Mouse (Mus musculus) midbrain, embryonic 14.5 days (tissue): ENCODE data around the gene Glo1. TPM values are rescaled to one million over a fixed set of nuclear protein-coding genes. Genes with fewer than 3 reads are reported as not detected.
A peak's percentile ranks its signal among the peaks of the same experiment; 100 is the strongest.
"Not testable (repeated sequence)": the region's sequence is repeated elsewhere in the genome, so short reads cannot be mapped to it uniquely, and the experiment has no call there.

ENCODE experiments used
- ATAC-seq: fragments of 200-750 bp; cut with Nextera tagmentation; 2 replicates; pipeline ENCODE4 v1.8.0; 2017; ENCODE audit warnings: moderate number of reproducible peaks, moderate library complexity; ENCODE audit not compliant: low FRiP score, low TSS enrichment
- DNase-seq: peaks from one replicate; pipeline ENCODE4 v3.0.0-alpha.2; 2015
- H3K27ac ChIP-seq: fragments of 300-500 bp; sonication (generic); replicated peaks from 2 replicates; pipeline ENCODE4 v1.5.1; 2014; ENCODE audit warnings: mild to moderate bottlenecking, low read depth, low read length, moderate library complexity
- H3K27me3 ChIP-seq: fragments of 300-500 bp; sonication (generic); 2 replicates; pipeline ENCODE4 v1.6.1; 2014; ENCODE audit warnings: low read length, control low read depth, mixed read lengths; ENCODE audit not compliant: control insufficient read depth, insufficient read depth
- H3K36me3 ChIP-seq: fragments of 300-500 bp; sonication (generic); 2 replicates; pipeline ENCODE4 v1.6.1; 2014; ENCODE audit warnings: low read length, control low read depth; ENCODE audit not compliant: control insufficient read depth, insufficient read depth
- H3K4me1 ChIP-seq: fragments of 300-500 bp; sonication (generic); 2 replicates; pipeline ENCODE4 v1.6.1; 2014; ENCODE audit warnings: mild to moderate bottlenecking, antibody characterized with exemption, low read length, control low read depth; ENCODE audit not compliant: control insufficient read depth, insufficient read depth
- H3K4me2 ChIP-seq: fragments of 300-500 bp; sonication (generic); 2 replicates; pipeline ENCODE4 v1.6.1; 2014; ENCODE audit warnings: mild to moderate bottlenecking, low read length, moderate library complexity
- H3K4me3 ChIP-seq: fragments of 300-500 bp; sonication (generic); replicated peaks from 2 replicates; pipeline ENCODE4 v1.5.1; 2014; ENCODE audit warnings: low read depth, low read length
- H3K9ac ChIP-seq: fragments of 300-500 bp; sonication (generic); replicated peaks from 2 replicates; pipeline ENCODE4 v1.6.1; 2014; ENCODE audit warnings: mild to moderate bottlenecking, low read length, moderate library complexity
- H3K9me3 ChIP-seq: fragments of 300-500 bp; sonication (generic); 2 replicates; pipeline ENCODE4 v1.6.1; 2016; ENCODE audit warnings: low read length, control low read depth, mixed read lengths; ENCODE audit not compliant: control insufficient read depth
- WGBS: fragments of 180-500 bp; shearing (Covaris S2); extraction: QIAGEN DNeasy Blood & Tissue Kit; methylation state at CpG from one replicate; pipeline ENCODE4 v1.1.7; 2014; 5-methylcytosine and 5-hydroxymethylcytosine counted together
- polyA plus RNA-seq: library from polyadenylated mRNA; unstranded; fragments of >200 nt; fragmentation: Nextera tagmentation; extraction: Ambion mirVana; gene quantifications from 2 replicates; pipeline ENCODE4 v1.2.1, GENCODE M21; 2014

Glo1 gene
- polyA plus RNA-seq, result 160 and 162 TPM in 2 replicates

- not testable (repeated sequence) for ATAC-seq, H3K4me2 ChIP-seq, H3K4me3 ChIP-seq, DNase-seq, H3K4me1 ChIP-seq, H3K9ac ChIP-seq, H3K36me3 ChIP-seq, H3K27me3 ChIP-seq, H3K9me3 ChIP-seq, H3K27ac ChIP-seq
- WGBS, result no CpG with 5 or more reads among the region's 20 CpGs
Observed at GRCm38 (mm10) chr17:30626719-30627118, at the start of gene Glo1. Gene Glo1 (minus strand): TSS chr17:30626871.

- H3K36me3 ChIP-seq, result no peaks in the 10 kb centered on the region
- H3K4me2 ChIP-seq, result no peak overlapping the region
- no peaks in the 10 kb centered on the region for H3K27me3 ChIP-seq
- 90% methylated on average over 9 of the region's 9 CpGs for WGBS
- no peak overlapping the region for H3K27ac ChIP-seq
- ATAC-seq, result no peak
- peaks cover 12% of the 10 kb centered on the region; the same call in 1 of the 2 replicates for H3K4me1 ChIP-seq
- no peak overlapping the region for H3K9ac ChIP-seq
- DNase-seq, result no peak
- H3K4me3 ChIP-seq, result no peak overlapping the region
- no peaks in the 10 kb centered on the region for H3K9me3 ChIP-seq
Observed at GRCm38 (mm10) chr17:30675021-30675740, 48.5 kb upstream of the Glo1 start.

GRCm38 (mm10) chr17:30673023-30673422, 46.4 kb upstream of the Glo1 start:
- no peak overlapping the region for H3K4me3 ChIP-seq
- H3K36me3 ChIP-seq, result no peaks in the 10 kb centered on the region
- no peaks in the 10 kb centered on the region for H3K9me3 ChIP-seq
- H3K4me2 ChIP-seq, result no peak overlapping the region
- no peak overlapping the region for H3K9ac ChIP-seq
- peaks cover 12% of the 10 kb centered on the region; the same call in 1 of the 2 replicates for H3K4me1 ChIP-seq
- H3K27ac ChIP-seq, result peak overlapping the region; percentile 72
- DNase-seq, result peak; percentile 17
- ATAC-seq, result no peak
- WGBS, result 89% methylated on average over 6 of the region's 6 CpGs
- H3K27me3 ChIP-seq, result no peaks in the 10 kb centered on the region

GRCm38 (mm10) chr17:30672556-30672955, 45.9 kb upstream of the Glo1 start:
- no peak for ATAC-seq
- Histone ChIP-seq H3K27me3 (no peaks in the 10 kb centered on the region), H3K9ac (no peak overlapping the region), H3K36me3 (no peaks in the 10 kb centered on the region), H3K4me2 (no peak overlapping the region), H3K9me3 (no peaks in the 10 kb centered on the region), H3K27ac (peak overlapping the region; percentile 72), H3K4me1 (peaks cover 12% of the 10 kb centered on the region; the same call in 1 of the 2 replicates), H3K4me3 (no peak overlapping the region)
- 43% methylated on average over 4 of the region's 4 CpGs for WGBS
- DNase-seq, result peak; percentile 69

- no peak for DNase-seq
Observed at GRCm38 (mm10) chr17:30664856-30665255, 38.2 kb upstream of the Glo1 start.

GRCm38 (mm10) chr17:30663170-30663569, 36.5 kb upstream of the Glo1 start:
- Histone ChIP-seq H3K27me3 (no peaks in the 10 kb centered on the region), H3K4me2 (no peak overlapping the region), H3K9ac (no peak overlapping the region), H3K9me3 (no peaks in the 10 kb centered on the region), H3K36me3 (no peaks in the 10 kb centered on the region), H3K4me1 (0 out of 2 replicates have a peak, but pooled peaks cover 2% of the 10 kb centered on the region), H3K4me3 (no peak overlapping the region), H3K27ac (no peak overlapping the region)
- ATAC-seq, result no peak
- 94% methylated on average over 8 of the region's 8 CpGs for WGBS
- no peak for DNase-seq

More at GRCm38 (mm10) chr17:30664856-30665255, 38.2 kb upstream of the Glo1 start:
- Histone ChIP-seq H3K27ac (no peak overlapping the region), H3K4me2 (no peak overlapping the region), H3K9me3 (no peaks in the 10 kb centered on the region), H3K27me3 (no peaks in the 10 kb centered on the region), H3K4me3 (no peak overlapping the region), H3K9ac (no peak overlapping the region), H3K36me3 (no peaks in the 10 kb centered on the region), H3K4me1 (no peaks in the 10 kb centered on the region)
- ATAC-seq, result no peak
- 62% methylated on average over 5 of the region's 5 CpGs for WGBS

- no peak overlapping the region for H3K4me2 ChIP-seq
- WGBS, result 81% methylated on average over 8 of the region's 8 CpGs
- no peaks in the 10 kb centered on the region for H3K36me3 ChIP-seq
- no peak for DNase-seq
- no peaks in the 10 kb centered on the region for H3K9me3 ChIP-seq
- H3K27me3 ChIP-seq, result no peaks in the 10 kb centered on the region
- no peak overlapping the region for H3K27ac ChIP-seq
- H3K4me1 ChIP-seq, result 0 out of 2 replicates have a peak, but pooled peaks cover 3% of the 10 kb centered on the region
- H3K4me3 ChIP-seq, result no peak overlapping the region
- no peak overlapping the region for H3K9ac ChIP-seq
- ATAC-seq, result no peak
Observed at GRCm38 (mm10) chr17:30662131-30662530, 35.5 kb upstream of the Glo1 start.

GRCm38 (mm10) chr17:30658152-30658544, 31.5 kb upstream of the Glo1 start:
- 0 out of 2 replicates have a peak, but pooled peaks cover 3% of the 10 kb centered on the region for H3K4me1 ChIP-seq
- WGBS, result 9% methylated on average over 13 of the region's 13 CpGs
- H3K36me3 ChIP-seq, result no peaks in the 10 kb centered on the region
- peak; percentile 89 for DNase-seq
- H3K4me3 ChIP-seq, result peak overlapping the region; percentile 29
- no peaks in the 10 kb centered on the region for H3K27me3 ChIP-seq
- H3K27ac ChIP-seq, result 0 out of 2 replicates have a peak overlapping the region, but pooled peaks have one; percentile 39
- H3K4me2 ChIP-seq, result peak overlapping the region; percentile 53
- H3K9ac ChIP-seq, result peak overlapping the region; percentile 31
- H3K9me3 ChIP-seq, result no peaks in the 10 kb centered on the region
- ATAC-seq, result no peak
